Mouse (Mus musculus): ENCODE data around the gene Hs3st1. TPM values are rescaled to one million over a fixed set of nuclear protein-coding genes. Genes with fewer than 3 reads are reported as not detected.
"Not testable (repeated sequence)": the region's sequence is repeated elsewhere in the genome, so short reads cannot be mapped to it uniquely, and the experiment has no call there.

The Hs3st1 gene
- total RNA-seq (2021): 10 to 100 TPM; 20.0 to 23.6 TPM
- long read RNA-seq, transcript Hs3st1-201 (2 exons, 1,684 nt): major isoform, 7 of 9 reads
- long read RNA-seq, partial matches to known transcripts: 0 of 9 reads
- long read RNA-seq, other reads (novel, unspliced or antisense): 2 of 9 reads

DNA sequence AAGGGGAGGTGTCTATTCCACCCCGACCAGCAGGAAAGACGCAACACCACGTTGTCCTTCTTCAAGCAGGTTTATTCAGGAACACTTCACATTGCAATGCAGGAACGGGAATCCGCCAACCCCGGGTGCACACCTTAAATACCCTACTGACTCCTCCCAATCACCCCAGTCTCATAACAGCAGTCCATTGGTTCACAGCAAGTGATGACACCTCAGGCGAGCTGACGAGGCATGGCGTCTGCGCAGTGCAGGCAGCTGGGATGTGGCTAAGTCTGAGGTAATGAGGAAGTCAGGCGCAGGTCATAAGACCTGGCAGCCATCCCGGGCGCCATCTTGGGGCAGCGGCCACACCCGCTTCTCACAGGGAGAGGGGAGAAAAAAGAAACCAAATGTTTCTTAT lies at the start of gene Hs3st1:
TSS of gene Hs3st1 (minus strand) at position 101 of the 400 bp plus-strand sequence.
- not testable (repeated sequence) for DNase-seq (ENCODE audit: low spot score in 2 of 2)

DNA sequence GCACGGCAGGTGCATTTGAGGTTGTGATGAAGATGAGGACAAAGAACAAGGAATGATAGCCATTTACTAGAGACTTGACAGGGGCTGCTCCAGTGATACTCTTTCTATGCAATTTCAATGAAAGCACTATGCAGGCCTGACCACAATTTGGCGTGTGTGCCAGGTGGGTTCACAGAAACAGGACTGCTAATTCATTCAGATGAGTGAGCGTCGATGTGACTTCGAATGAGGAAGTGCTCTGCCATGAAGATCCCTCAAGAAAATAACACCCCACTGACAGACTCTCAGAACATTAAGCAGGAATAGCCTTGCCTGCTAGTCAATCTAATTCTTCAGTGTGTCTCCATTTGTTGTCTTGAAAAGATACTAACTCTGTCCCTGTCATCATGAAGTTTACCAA lies 49.4 kb upstream of the Hs3st1 start:
- DNase-seq (ENCODE audit: low spot score in 2 of 2): no peak

DNA sequence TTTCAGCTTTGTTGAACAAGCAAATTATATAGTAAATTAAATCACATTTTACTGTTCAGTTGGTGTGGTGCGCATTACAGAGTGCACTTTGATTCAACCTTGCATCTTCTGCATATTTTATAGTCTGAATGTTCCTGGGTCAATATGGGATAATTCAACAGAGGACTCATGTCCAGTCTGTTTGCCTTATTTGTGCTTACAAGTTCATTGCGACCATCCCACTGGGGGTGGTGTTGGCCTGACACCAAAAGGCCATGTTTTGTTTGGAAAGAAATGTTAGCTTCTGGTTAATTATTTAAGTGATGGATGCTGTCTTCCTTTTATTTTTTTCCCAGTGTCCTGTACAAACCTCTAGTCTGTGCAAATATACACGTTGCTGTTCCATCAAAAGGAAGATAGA lies 48.7 kb upstream of the Hs3st1 start:
- no peak for DNase-seq (ENCODE audit: low spot score in 2 of 2)

DNA sequence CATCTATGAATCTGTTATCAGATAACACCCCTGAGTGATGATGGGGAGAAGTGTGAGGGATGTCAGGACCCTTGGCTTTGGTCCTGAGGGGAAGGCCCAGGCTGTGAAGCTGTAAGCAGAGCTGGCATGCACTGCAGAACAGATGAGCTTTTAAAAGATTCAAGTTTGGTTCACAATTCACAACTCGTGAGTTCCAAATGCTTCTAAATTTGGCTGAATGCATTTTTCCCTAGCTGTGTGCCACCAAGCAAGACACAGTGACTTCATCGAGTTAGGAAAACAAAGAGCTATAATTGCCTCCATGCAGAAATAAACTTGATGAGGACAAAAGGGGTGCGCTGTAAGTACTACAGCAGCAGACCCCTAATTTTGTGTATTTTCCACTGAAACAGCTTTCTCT lies 48.2 kb upstream of the Hs3st1 start:
- DNase-seq (ENCODE audit: low spot score in 2 of 2): peak in 1 of 2 experiments; percentile 39

DNA sequence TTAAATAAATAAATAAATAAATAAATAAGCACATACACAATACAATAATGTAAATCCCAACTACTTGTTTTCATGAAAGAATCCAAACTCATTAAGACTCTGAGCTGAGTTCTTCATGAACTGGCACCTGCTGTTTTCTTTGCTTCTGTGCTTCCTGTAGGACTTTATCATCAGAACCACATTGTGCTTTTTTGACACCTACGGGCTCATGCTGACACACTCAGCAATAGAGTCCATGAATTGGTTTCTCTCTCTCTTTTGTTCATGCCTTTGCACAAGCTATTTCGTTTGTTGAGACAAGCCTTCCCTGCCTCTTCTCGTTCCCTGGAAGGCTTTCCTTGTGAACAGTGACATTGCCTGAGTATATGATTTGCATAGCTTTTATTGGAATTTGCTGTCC lies 46.8 kb upstream of the Hs3st1 start:
- no peak for DNase-seq (ENCODE audit: low spot score in 2 of 2)

DNA sequence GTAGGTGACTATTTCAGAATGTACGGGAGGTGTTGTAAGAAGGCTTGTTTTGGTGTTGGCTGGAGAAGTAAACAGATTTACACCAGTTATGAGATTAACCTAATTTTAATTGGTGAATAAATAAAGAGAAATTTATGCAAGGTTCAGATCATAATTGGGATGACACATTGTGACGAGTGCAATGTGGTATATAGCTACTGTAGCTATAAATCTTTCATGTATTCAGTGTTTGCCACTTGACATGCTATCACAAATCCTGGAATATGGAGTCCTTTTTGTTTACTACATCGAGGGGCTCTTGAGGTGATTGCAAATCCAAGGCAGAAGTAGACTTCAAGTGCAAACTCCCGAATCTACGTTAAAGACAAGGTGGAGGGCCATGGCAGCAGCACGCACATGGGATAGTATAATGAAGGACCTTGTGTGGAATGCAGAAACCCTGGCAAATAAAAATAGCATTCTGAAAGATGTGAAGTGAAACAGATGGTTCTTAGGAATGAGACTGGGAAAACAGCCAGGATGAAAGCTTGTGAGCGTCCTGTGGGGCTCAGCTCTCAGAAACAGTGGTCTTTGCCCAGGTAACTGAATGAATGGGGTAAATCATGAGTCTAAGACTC lies 21.9 kb upstream of the Hs3st1 start:
- DNase-seq (ENCODE audit: low spot score in 2 of 2): peak in 1 of 2 experiments; percentile 30

DNA sequence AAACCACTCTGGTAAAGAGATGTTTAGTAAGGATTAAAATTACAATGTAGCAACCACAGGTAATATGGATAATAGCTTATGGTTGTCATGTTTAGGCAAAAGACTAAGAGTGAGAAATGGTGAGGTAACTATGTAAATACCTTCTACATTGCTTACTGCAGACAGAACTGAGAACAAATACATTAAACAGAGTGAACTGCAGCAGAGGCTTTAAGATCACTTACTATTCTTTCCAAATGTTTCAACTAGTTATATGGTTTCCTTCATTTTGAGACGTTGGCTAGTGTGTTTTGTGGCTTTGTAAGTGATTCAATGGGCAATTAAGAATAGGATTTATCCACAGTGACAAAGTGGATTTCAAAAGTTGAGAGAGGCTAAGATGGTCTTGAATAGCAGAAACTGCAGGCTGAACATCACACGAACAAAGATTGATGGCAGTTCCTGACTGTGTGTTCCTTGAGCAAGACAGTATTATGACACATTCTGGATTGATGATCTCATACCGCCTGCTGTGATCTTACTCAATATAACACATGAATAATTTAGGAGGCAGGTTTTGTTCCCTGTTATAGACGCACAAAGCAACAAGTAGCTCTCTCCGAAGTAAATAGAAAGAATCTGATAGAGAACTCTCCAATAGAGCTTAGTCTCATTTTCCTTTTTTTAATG lies 16.5 kb upstream of the Hs3st1 start:
- peak in 1 of 2 experiments; percentile 14 for DNase-seq (ENCODE audit: low spot score in 2 of 2)

DNA sequence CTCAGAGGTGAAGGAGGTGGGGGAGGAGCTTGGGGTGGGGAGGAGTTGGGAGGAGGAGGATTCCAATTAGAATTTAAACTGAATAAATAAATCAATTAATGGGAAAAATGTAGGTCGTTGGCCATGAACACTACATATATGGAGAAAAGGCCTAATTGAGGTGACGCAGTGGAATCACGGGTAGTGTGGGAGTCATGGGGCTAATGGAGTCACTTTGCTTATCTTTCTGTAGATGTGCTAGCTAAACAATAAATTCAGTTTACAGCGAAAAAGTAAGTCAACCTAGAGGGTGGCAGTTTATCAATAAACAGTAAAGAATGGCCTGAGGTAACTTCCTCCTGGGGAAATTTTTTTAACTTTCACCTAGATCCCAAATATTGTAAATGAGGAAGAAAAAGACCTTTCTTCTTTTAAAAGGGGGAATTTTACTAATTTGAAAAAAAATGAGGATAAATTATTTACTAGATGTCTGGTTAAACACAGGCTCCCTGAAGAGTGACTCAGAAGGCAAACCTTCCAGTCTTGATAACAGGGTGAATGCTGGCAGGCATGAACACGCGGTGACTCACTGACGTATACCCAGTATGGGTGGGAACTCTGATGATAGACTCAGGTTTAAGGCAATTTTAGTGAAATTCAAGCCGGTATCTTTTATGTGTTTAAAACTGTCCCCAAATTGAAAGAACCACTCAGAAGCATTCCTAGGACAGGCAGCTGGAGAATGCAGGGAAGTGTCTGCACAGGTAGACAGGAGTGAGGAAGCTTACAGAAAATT lies 6.6 kb upstream of the Hs3st1 start:
- DNase-seq (ENCODE audit: low spot score in 2 of 2): no peak

DNA sequence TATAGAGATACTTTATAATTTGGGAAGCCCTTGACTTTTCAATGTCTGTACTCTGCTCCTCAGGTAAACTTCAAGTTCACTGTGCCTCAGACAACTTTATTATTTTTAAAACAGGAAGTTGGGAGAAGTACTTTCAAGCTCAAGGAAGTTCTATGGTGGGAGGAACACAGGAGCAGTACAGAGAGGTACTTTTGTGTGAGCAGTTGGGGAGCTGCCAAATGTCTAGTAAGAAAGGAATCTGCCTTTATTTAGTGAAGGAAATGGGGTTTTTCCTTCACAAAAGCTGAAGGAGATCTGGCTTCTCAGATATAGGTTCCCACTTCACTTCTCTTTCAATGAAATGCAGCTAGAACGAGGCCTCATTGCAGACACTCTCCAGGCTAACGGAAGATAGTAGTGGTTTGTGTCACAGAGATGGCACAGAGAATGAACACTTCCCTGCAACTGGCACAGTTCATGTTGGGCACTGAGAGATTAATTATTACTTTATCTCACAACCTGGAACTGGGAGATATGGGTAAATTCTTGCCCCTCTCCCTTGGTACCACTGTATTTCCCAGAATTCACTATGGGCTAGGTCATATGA lies 3.7 kb upstream of the Hs3st1 start:
- no peak for DNase-seq (ENCODE audit: low spot score in 2 of 2)

DNA sequence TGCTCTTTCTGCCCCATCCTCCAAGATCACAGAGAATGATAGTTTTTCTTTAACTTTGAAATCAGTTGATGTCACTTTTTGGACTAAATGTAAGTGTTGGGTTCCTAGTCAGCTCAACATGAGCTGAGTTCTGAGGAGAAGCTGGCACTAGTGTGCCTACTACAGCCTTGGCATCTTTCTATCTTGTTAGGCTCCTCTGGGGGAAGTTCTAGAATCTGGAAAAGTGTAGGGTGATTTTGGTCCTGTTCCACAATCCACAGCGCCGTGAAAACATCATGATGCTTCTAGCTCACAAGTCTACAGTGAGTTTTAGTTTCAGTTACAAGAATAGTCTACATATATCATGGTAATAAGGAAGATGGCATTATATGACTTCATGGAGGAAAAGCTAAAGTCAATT lies 18.4 kb downstream of the Hs3st1 start:
- no peak for DNase-seq (ENCODE audit: low spot score in 2 of 2)

DNA sequence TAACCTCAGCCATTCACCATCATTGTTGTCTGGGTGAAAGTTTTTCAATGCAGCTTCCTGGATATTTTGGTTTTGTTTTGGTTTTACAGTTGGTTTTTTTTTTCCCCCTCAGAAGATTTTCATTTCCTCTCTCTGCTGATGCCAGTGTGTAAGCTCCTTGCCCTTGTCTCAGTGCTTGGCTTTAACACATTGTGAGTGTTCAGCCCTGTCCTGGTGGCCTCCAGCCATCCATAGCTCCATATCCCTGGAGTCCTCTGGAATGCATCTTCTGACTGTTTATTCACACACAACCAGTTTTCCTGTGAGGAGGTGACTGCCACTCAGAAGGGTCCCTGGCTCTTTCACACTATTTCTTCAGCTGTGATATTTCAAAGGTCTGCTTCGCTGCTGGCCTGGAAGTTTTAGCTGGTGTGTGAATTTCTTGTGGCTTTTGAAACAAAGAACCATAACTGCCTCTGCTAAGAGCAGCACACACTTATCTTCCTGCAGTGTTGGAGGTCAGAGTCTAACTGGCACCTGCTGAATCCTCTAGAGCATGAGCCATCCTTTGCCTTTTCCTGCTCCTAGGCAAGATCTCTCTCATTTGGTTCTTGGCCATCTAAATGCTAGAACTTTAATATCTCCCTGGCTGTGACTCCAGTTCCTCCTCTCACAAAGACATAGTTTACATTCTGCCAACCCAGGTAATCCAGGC lies 21.4 kb downstream of the Hs3st1 start:
- DNase-seq (ENCODE audit: low spot score in 2 of 2): no peak

DNA sequence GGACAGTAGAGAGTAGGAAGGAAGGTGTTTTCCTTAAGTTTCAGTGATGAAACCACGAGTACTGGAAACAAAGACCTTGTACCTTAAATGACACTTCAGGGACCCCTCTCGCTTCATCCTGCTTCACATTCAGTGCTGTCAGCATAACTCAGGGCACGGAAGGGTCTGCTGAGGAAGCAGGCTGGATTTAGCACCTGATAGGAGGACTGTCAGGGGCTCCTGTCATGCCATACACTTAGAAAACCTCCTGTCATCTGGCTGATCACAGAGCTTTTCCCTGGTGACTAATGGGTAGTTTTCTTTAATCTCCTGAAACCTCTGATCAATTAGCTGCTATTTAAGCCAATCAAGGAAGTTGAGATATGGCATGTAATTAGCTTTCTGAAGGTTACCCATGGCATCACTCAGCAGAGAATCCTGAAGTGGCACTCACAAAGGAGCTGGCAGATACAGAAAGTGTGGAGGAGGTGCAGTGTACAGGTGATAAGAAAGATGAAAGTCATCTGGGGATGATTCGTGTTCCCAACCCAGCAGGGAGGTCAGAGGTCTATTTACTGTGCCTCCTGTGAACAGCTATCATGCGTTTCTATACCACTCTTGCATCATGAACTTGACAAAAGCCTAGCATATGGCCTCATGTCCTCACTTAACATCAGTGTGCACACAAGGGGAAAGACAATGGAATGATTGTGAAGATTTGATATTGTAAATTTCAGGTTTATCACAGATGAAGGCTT lies 22.1 kb downstream of the Hs3st1 start:
- no peak for DNase-seq (ENCODE audit: low spot score in 2 of 2)

DNA sequence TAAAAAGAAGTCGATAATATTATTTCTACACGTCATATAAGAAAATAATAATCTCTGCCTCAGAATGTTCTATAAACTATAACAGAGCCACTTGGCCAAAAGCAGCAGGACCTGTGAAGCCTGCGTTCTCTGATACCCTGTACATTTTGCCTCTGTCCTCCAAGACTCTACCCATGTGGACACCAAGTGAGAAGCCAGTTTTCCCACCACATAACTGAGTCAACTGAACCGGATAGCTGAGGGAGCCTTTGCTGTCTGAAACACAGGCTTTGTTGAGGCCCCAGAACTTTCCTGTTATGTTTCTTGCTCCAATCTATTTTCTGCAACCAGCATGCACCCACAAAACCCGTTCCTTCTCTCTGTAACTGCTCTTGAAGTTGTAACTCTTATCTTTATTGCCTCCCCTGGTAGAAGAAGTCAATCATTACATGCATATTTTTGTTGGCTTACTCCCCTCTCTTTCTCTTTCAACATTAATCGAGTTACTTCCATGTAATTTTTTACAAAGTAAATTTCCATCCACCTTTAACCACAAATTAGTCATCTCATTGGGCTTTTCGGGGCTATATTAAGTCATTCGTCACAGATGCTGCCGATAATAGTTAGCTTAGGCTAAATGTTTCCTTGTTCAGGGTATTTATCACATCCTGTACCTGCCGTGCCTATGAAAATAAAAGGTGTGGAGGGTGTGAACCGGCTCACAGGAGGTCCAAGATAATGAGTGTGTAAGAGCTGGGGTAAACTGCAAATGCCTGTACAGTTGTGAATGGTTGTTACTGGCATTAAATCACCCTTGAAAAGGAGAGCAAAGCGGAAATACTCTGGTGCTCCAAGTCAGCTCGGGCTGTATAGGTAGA lies 39.4 kb downstream of the Hs3st1 start:
- no peak for DNase-seq (ENCODE audit: low spot score in 2 of 2)

DNA sequence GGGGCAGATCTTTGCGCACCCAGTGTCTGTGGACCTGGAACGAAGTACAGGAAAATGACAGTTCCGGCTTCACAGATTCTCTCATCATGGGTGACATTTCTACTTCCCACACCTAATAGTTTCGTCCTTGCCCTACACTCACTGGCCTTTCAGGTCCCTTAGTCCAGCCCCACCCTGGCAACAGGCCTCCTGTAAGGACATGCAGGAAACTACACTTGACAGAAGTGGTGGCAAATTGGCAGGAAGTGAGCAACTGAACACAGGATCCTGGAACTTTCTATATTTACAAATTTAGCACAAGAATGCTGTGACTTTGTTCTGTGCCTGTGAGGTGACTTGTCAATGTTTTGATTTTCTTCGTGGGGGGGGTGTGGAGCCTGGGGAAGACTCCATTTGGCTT lies 40.1 kb downstream of the Hs3st1 start:
- DNase-seq (ENCODE audit: low spot score in 2 of 2): no peak

DNA sequence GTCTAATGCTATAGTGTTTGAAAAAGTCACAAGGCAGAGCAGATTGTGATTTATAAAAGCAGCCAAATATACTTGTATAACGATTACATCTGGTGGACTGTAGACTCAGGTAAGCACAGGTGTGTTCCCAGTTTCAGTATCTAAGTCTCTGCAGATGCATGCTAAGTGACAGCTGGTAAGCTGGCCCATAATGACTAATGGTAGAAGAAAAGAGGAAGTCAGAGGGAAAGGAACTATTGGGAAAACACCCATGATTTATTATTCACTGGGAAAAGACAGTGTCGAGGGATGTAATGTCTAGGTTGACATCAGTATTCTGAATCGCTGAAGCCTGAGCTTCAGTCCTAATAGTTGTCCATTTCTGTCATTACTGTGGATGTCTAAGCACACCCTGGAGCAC lies 49.7 kb downstream of the Hs3st1 start:
- no peak for DNase-seq (ENCODE audit: low spot score in 2 of 2)

DNA sequence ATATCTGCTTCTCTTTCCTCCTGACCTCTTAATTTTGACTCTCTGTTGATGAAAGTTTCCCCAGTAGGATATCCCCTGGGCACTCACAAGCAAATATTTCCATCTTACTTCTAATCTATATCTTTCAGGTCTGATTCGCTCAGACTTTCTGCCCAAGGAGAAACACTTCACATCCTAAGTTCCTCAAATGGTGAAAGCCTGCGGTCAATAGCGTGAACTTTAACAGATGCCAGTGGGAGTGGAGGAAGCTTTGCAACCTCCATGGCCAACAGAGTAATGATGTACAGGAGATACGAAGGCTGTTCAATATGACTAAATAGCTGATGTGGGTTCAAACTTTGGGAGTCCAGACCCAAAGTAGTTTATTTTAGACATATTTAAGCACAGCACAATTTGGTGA lies 94.4 kb downstream of the Hs3st1 start:
- no peak for DNase-seq (ENCODE audit: low spot score in 2 of 2)

DNA sequence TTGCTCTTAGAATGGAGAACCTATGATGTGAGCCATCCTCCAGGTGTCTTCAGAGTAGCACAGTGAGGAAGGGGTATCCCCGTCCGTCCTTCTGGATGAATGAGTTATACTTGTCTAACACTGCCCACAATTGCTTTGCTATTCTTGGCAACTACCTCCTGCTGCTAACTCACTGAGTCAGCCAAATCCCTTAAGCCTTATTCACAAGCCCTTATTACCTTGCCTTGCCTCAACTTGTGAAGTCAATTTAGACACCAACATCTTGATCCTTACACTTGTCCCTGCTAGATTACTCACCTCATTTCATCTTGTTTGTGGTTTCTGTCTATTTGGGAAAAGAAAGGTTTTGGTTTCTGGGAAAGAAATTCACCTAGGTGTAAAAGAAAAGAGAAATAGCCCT lies 95.9 kb downstream of the Hs3st1 start:
- no peak for DNase-seq (ENCODE audit: low spot score in 2 of 2)

DNA sequence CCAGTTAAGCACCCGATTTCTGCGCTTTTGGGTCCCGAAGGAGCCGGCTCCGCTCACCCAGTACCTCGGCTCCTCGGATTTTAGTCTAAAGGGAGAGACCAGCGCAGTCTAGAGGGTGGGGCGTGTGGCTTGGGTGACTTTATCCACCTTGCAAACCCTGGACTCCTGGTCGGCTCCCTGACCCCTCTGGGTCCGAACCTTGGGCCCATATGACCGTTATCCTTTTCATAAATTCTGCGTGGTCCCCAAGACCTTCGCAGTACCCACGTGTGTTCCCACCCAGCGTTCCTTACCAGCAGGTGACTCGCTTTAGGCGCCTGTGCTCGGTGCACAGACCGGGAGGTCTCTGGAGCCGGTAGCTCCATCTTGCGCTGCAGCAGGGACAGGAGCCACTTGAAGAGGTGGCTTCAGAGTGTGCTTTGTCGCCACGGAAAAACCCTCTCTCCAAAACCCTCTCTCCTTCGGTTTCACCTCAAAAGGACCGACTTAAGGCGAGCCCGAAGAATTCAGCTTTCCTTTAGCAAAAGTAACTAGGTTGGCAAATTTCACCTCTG lies 110.4 kb downstream of the Hs3st1 start:
- DNase-seq (ENCODE audit: low spot score in 2 of 2): no peak

Data from layer of hippocampus, adult 18-20 months (tissue).